Mouse (Mus musculus) liver, embryonic 12.5 days (tissue): ENCODE measurements around the gene Zfp81. TPM values are rescaled to one million over a fixed set of nuclear protein-coding genes. Genes with fewer than 3 reads are reported as not detected.
"Not testable (repeated sequence)": the region's sequence is repeated elsewhere in the genome, so short reads cannot be mapped to it uniquely, and the experiment has no call there.

ENCODE experiments used
- ATAC-seq: fragments of 200-750 bp; cut with Nextera tagmentation; 2 replicates; pipeline ENCODE4 v1.8.0; 2017; ENCODE audit warnings: moderate number of reproducible peaks, mild to moderate bottlenecking, moderate library complexity
- H3K27ac ChIP-seq: fragments of 300-500 bp; sonication (generic); 2 replicates; pipeline ENCODE4 v1.5.1; 2016; ENCODE audit warnings: mild to moderate bottlenecking
- H3K27me3 ChIP-seq: fragments of 300-500 bp; sonication (generic); replicated peaks from 2 replicates; pipeline ENCODE4 v1.6.1; 2016; ENCODE audit warnings: mild to moderate bottlenecking, moderate library complexity
- H3K36me3 ChIP-seq: fragments of 300-500 bp; sonication (generic); 2 replicates; pipeline ENCODE4 v1.6.1; 2016; ENCODE audit warnings: mild to moderate bottlenecking, moderate library complexity
- H3K4me1 ChIP-seq: fragments of 300-500 bp; sonication (generic); 2 replicates; pipeline ENCODE4 v1.6.1; 2016
- H3K4me2 ChIP-seq: fragments of 300-500 bp; sonication (generic); 2 replicates; pipeline ENCODE4 v1.6.1; 2016; ENCODE audit warnings: mild to moderate bottlenecking, moderate library complexity
- H3K4me3 ChIP-seq: fragments of 300-500 bp; sonication (generic); 2 replicates; pipeline ENCODE4 v1.5.1; 2016; ENCODE audit warnings: mild to moderate bottlenecking, moderate library complexity
- H3K9ac ChIP-seq: fragments of 300-500 bp; sonication (generic); 2 replicates; pipeline ENCODE4 v1.6.1; 2016; ENCODE audit warnings: mild to moderate bottlenecking, moderate library complexity
- H3K9me3 ChIP-seq: fragments of 300-500 bp; sonication (generic); replicated peaks from 2 replicates; pipeline ENCODE4 v1.6.1; 2016; ENCODE audit warnings: mild to moderate bottlenecking, moderate library complexity
- WGBS: fragments of 180-500 bp; shearing (Covaris S2); methylation state at CpG from one replicate; pipeline ENCODE4 v1.1.7; 2016; ENCODE audit not compliant: insufficient replicate concordance; 5-methylcytosine and 5-hydroxymethylcytosine counted together
- polyA plus RNA-seq: library from polyadenylated mRNA; unstranded; fragments of >200 nt; fragmentation: Nextera tagmentation; extraction: Ambion mirVana; gene quantifications from 2 replicates; pipeline ENCODE4 v1.2.1, GENCODE M21; 2016

Zfp81 gene
- polyA plus RNA-seq = 4.5 and 5.3 TPM in 2 replicates

GRCm38 (mm10) chr17:33358411-33359384 is at the start of gene Zfp81:
TSS of gene Zfp81 (minus strand) at chr17:33358878.
- Histone ChIP-seq H3K4me3 (peak within 1 kb of the TSS; percentile 89), H3K4me1 (peaks cover 16% of the 10 kb centered on the region), H3K27me3 (no peaks in the 10 kb centered on the region), H3K9me3 (no peaks in the 10 kb centered on the region), H3K9ac (peak within 1 kb of the TSS; percentile 84), H3K36me3 (no peaks in the 10 kb centered on the region), H3K27ac (peak within 1 kb of the TSS; percentile 83), H3K4me2 (peak within 1 kb of the TSS; percentile 88)
- peak; percentile 100 for ATAC-seq
- WGBS = 4% methylated on average over 47 of the region's 47 CpGs

GRCm38 (mm10) chr17:33394182-33395034 is 35.7 kb upstream of the Zfp81 start, which contains the start of gene Zfp101:
TSS of gene Zfp101 (minus strand) at chr17:33394641.
- peak within 1 kb of the TSS; percentile 87 for H3K9ac ChIP-seq
- ATAC-seq = peak; percentile 97
- peak within 1 kb of the TSS; percentile 79 for H3K4me2 ChIP-seq
- no peaks in the 10 kb centered on the region for H3K9me3 ChIP-seq
- WGBS = under 1% methylated on average over 44 of the region's 44 CpGs
- no peaks in the 10 kb centered on the region; the same call in 1 of the 2 replicates for H3K27me3 ChIP-seq
- peak within 1 kb of the TSS; percentile 90 for H3K4me3 ChIP-seq
- H3K4me1 ChIP-seq = peaks cover 18% of the 10 kb centered on the region
- peak within 1 kb of the TSS; percentile 83 for H3K27ac ChIP-seq
- peaks cover 6% of the 10 kb centered on the region; the same call in 1 of the 2 replicates for H3K36me3 ChIP-seq

GRCm38 (mm10) chr17:33392271-33392670 is 33.6 kb upstream of the Zfp81 start:
- Histone ChIP-seq H3K4me3 (no peak overlapping the region), H3K4me1 (peaks cover 18% of the 10 kb centered on the region), H3K27me3 (no peaks in the 10 kb centered on the region), H3K27ac (no peak overlapping the region), H3K4me2 (no peak overlapping the region), H3K9ac (no peak overlapping the region), H3K36me3 (peaks cover 6% of the 10 kb centered on the region; the same call in 1 of the 2 replicates), H3K9me3 (no peaks in the 10 kb centered on the region)
- no peak for ATAC-seq
- WGBS = 87% methylated on average over 5 of the region's 5 CpGs

GRCm38 (mm10) chr17:33385705-33386104 is 27.0 kb upstream of the Zfp81 start:
- no peak overlapping the region for H3K4me2 ChIP-seq
- no peaks in the 10 kb centered on the region for H3K4me1 ChIP-seq
- H3K9me3 ChIP-seq = no peaks in the 10 kb centered on the region
- H3K27ac ChIP-seq = no peak overlapping the region
- no peaks in the 10 kb centered on the region for H3K27me3 ChIP-seq
- ATAC-seq = no peak
- no peak overlapping the region for H3K9ac ChIP-seq
- H3K4me3 ChIP-seq = no peak overlapping the region
- peaks cover 58% of the 10 kb centered on the region for H3K36me3 ChIP-seq

GRCm38 (mm10) chr17:33372795-33373194 is 14.1 kb upstream of the Zfp81 start:
- WGBS = 77% methylated on average over 3 of the region's 3 CpGs
- H3K4me3 ChIP-seq = no peak overlapping the region
- peaks cover 9% of the 10 kb centered on the region; the same call in 1 of the 2 replicates for H3K36me3 ChIP-seq
- no peaks in the 10 kb centered on the region for H3K4me1 ChIP-seq
- no peaks in the 10 kb centered on the region for H3K27me3 ChIP-seq
- no peak overlapping the region for H3K27ac ChIP-seq
- H3K4me2 ChIP-seq = no peak overlapping the region
- H3K9me3 ChIP-seq = no peaks in the 10 kb centered on the region
- no peak for ATAC-seq
- H3K9ac ChIP-seq = no peak overlapping the region

GRCm38 (mm10) chr17:33352981-33353380 is 5.7 kb downstream of the Zfp81 start:
- peak; percentile 64 for ATAC-seq
- Histone ChIP-seq H3K4me1 (peaks cover 15% of the 10 kb centered on the region), H3K4me3 (no peak overlapping the region), H3K4me2 (no peak overlapping the region), H3K27me3 (no peaks in the 10 kb centered on the region), H3K36me3 (peaks cover 3% of the 10 kb centered on the region; the same call in 1 of the 2 replicates), H3K9me3 (peaks cover 16% of the 10 kb centered on the region; the same call in 1 of the 2 replicates), H3K27ac (no peak overlapping the region), H3K9ac (no peak overlapping the region)
- WGBS = 73% methylated on average over 1 of the region's 1 CpGs

GRCm38 (mm10) chr17:33289876-33290149 is 68.9 kb downstream of the Zfp81 start:
- H3K36me3 ChIP-seq, H3K27me3 ChIP-seq, H3K4me1 ChIP-seq, H3K9ac ChIP-seq, H3K9me3 ChIP-seq, H3K27ac ChIP-seq: not testable (repeated sequence)
- peak overlapping the region; percentile 27; the same call in 1 of the 2 replicates for H3K4me3 ChIP-seq
- H3K4me2 ChIP-seq = peak overlapping the region; percentile 40; the same call in 1 of the 2 replicates
- peak; percentile 71 for ATAC-seq
- no CpG with 5 or more reads among the region's 9 CpGs for WGBS

GRCm38 (mm10) chr17:33289039-33289875 is 69.4 kb downstream of the Zfp81 start, which contains the start of gene Zfp955b:
TSS of gene Zfp955b (plus strand) at chr17:33289544.
- not testable (repeated sequence) for H3K9ac ChIP-seq, H3K27ac ChIP-seq, H3K27me3 ChIP-seq, H3K36me3 ChIP-seq, H3K4me1 ChIP-seq, H3K9me3 ChIP-seq
- peak; percentile 96 for ATAC-seq
- peak within 1 kb of the TSS; percentile 27; the same call in 1 of the 2 replicates for H3K4me3 ChIP-seq
- WGBS = no CpG with 5 or more reads among the region's 25 CpGs
- peak within 1 kb of the TSS; percentile 40 for H3K4me2 ChIP-seq

Other genes with a start within 250 kb of the Zfp81 start
- gene Morc2b, start 219.2 kb downstream of the Zfp81 start, polyA plus RNA-seq = not detected in 2 replicates
- not detected in 2 replicates for gene Olfr55, start 190.4 kb downstream of the Zfp81 start, polyA plus RNA-seq
- gene Olfr239, start 167.6 kb downstream of the Zfp81 start, polyA plus RNA-seq = not detected in 2 replicates
- gene Olfr1564, start 137.2 kb downstream of the Zfp81 start, polyA plus RNA-seq = not detected in 2 replicates
- gene Zfp955a, start 103.7 kb downstream of the Zfp81 start, polyA plus RNA-seq = 6.1 and 7.0 TPM in 2 replicates
- 0.02 TPM in 1 of 2 replicates, not detected in the other for gene Olfr63, start 94.2 kb downstream of the Zfp81 start, polyA plus RNA-seq
- 4.0 and 4.2 TPM in 2 replicates for gene Zfp955b, start 69.3 kb downstream of the Zfp81 start, polyA plus RNA-seq
- gene Zfp101, start 35.8 kb upstream of the Zfp81 start, polyA plus RNA-seq = 9.1 TPM in 2 replicates
- not detected in 2 replicates for gene Actl9, start 74.0 kb upstream of the Zfp81 start, polyA plus RNA-seq
- 12.3 and 13.7 TPM in 2 replicates for gene Adamts10, start 165.3 kb upstream of the Zfp81 start, polyA plus RNA-seq
- gene Myo1f, start 196.8 kb upstream of the Zfp81 start, polyA plus RNA-seq = 7.4 and 8.5 TPM in 2 replicates